19 mouse cellular contexts compared by ENCODE assay signal in genomic region chr4:83662301-83662700, GRCm38 (mm10).
DNase-seq lines count a peak whose midpoint lies in the region; TF ChIP-seq lines count a peak whose summit lies in the region.
"Had no signal": no experiment of that assay in that cellular context is flagged by ENCODE, and none has a peak within 500 bp of the region (broad histone marks: within the 10 kb centered on the region; RNA-seq: fewer than 3 reads in every experiment).

No protein-coding gene starts in this region.

- H3K27ac ChIP-seq in MEL (ENCODE audit: control insufficient read depth, low read depth, low read length), result peak overlapping the region; percentile 84

- DNase-seq in MEL (ENCODE audit: low read depth, low spot score), result peak; percentile 81
- peak; percentile 72 for DNase-seq in MEL-GATA-1-ER (ENCODE audit: extremely low read depth, low read depth)
- no peak for DNase-seq in kidney, adult 18-20 months
- DNase-seq in retina, postnatal 1 day, result no peak
- DNase-seq: adrenal gland, adult 2 months; adrenal gland, adult 8-10 months; adrenal gland, postnatal 10 days; adrenal gland, postnatal 14 days; adrenal gland, postnatal 25 days; adrenal gland, postnatal 36 days; B cell, adult 2 months; cerebellum, adult 11 months; cerebellum, adult 11-12 months; cerebellum, adult 18-20 months; cerebellum, adult 2 months; cerebellum, adult 8-10 months had no signal

- H3K4me1 ChIP-seq in MEL (ENCODE audit: control insufficient read depth in 1 of 2, insufficient read depth in 2 of 2, low read length in 2 of 2), result peaks cover 18 to 25% of the 10 kb centered on the region in 2 experiments

- no peaks in the 10 kb centered on the region for H3K27me3 ChIP-seq in MEL (ENCODE audit: control insufficient read depth in 1 of 2, insufficient read depth in 2 of 2, low read length in 2 of 2)
- H3K27me3 ChIP-seq: CH12.LX, Patski had no signal

- no peak for TF ChIP-seq POLR2A in MEL (IDR thresholded peaks at IDR 0.05; ENCODE audit: control insufficient read depth in 1 of 2, insufficient read depth in 1 of 2, low read depth in 1 of 2, low read length in 2 of 2, poor library complexity in 1 of 2)

- no peak for TF ChIP-seq CTCF in MEL (IDR thresholded peaks at IDR 0.05 in 2 of 3, conservative IDR thresholded peaks at IDR 0.05 in 1 of 3; ENCODE audit: control insufficient read depth in 1 of 3, insufficient read depth in 1 of 3, low read depth in 2 of 3, low read length in 3 of 3, poor library complexity in 1 of 3, severe bottlenecking in 1 of 3)

- H3K36me3 ChIP-seq in MEL (ENCODE audit: control insufficient read depth in 1 of 2, insufficient read depth in 2 of 2, low read length in 2 of 2), result peaks cover 0 to 29% of the 10 kb centered on the region in 2 experiments; a peak in 2 of 4 replicates
- H3K36me3 ChIP-seq: G1E had no signal

- no peaks in the 10 kb centered on the region for H3K79me2 ChIP-seq in MEL (ENCODE audit: control insufficient read depth, insufficient read depth, low read length, poor library complexity)

- peak overlapping the region; percentile 38 for H3K9ac ChIP-seq in MEL (ENCODE audit: control insufficient read depth, low read depth, low read length, poor library complexity, severe bottlenecking)

- H3K4me3 ChIP-seq in MEL (ENCODE audit: control insufficient read depth in 1 of 2, insufficient read depth in 1 of 2, low read depth in 2 of 2, low read length in 2 of 2), result peak overlapping the region in 1 of 2 experiments; percentile 27; a peak in 1 of 4 replicates

- H3K9me3 ChIP-seq in MEL (replicated peaks; ENCODE audit: insufficient read depth, low read length), result no peaks in the 10 kb centered on the region

- no peak for TF ChIP-seq RAD21 in MEL (IDR thresholded peaks at IDR 0.05; ENCODE audit: low read depth, low read length)

- TF ChIP-seq EP300 in MEL (IDR thresholded peaks at IDR 0.05; ENCODE audit: low read depth in 1 of 2, low read length in 2 of 2), result peak; percentile 91 to 95

TF ChIP-seq in MEL, 35 proteins besides CTCF, POLR2A, EP300 and RAD21:
- 0 out of 2 replicates have a peak, but pooled peaks have one; percentile 11 for TF ChIP-seq ELF1 (IDR thresholded peaks at IDR 0.05; ENCODE audit: low read depth, low read length)
- no peak for TF ChIP-seq NELFE (IDR thresholded peaks at IDR 0.05; ENCODE audit: low read depth, low read length)
- TF ChIP-seq MYB (IDR thresholded peaks at IDR 0.05; ENCODE audit: low read depth, low read length), result peak; percentile 85
- TF ChIP-seq USF2 (IDR thresholded peaks at IDR 0.05; ENCODE audit: borderline replicate concordance in 1 of 2, insufficient read depth in 1 of 2, low read depth in 1 of 2, low read length in 2 of 2), result no peak
- TF ChIP-seq SMC3 (IDR thresholded peaks at IDR 0.05; ENCODE audit: low read depth, low read length), result no peak
- TF ChIP-seq MYC (IDR thresholded peaks at IDR 0.05; ENCODE audit: low read depth, low read length), result peak; percentile 67; the same call in 1 of the 2 replicates
- TF ChIP-seq GATA1 (IDR thresholded peaks at IDR 0.05; ENCODE audit: low read depth, low read length), result peak; percentile 79
- no peak for TF ChIP-seq POLR2AphosphoS5 (IDR thresholded peaks at IDR 0.05; ENCODE audit: borderline replicate concordance, low read depth, low read length)
- peak; percentile 94 for TF ChIP-seq ZNF384 (IDR thresholded peaks at IDR 0.05; ENCODE audit: low read depth, low read length)
- TF ChIP-seq TAL1 (IDR thresholded peaks at IDR 0.05; ENCODE audit: low read length), result peak; percentile 67
- 0 out of 2 replicates have a peak, but pooled peaks have one; percentile 40 for TF ChIP-seq TBP (IDR thresholded peaks at IDR 0.05; ENCODE audit: low read depth, low read length)
- peak; percentile 79 for TF ChIP-seq ETS1 (IDR thresholded peaks at IDR 0.05; ENCODE audit: low read depth, low read length)
- peak; percentile 90; the same call in 1 of the 2 replicates for TF ChIP-seq MEF2A (IDR thresholded peaks at IDR 0.05; ENCODE audit: extremely low read depth, insufficient replicate concordance, low read depth, low read length, poor library complexity, severe bottlenecking)
- TF ChIP-seq KAT2A (conservative IDR thresholded peaks at IDR 0.05; ENCODE audit: low read depth, low read length), result no peak
- TF ChIP-seq BHLHE40 (IDR thresholded peaks at IDR 0.05; ENCODE audit: borderline replicate concordance, low read depth, low read length), result peak; percentile 33; the same call in 1 of the 2 replicates
- TF ChIP-seq TCF12 (IDR thresholded peaks at IDR 0.05; ENCODE audit: low read depth, low read length), result peak; percentile 85

Comparison
In these comparisons a context has a peak if more than half of its experiments do, and no peak if none do; other contexts are left out.
1. DNase-seq: peak in MEL (single experiment) and MEL-GATA-1-ER (single experiment); none in kidney, adult 18-20 months (single experiment) and retina, postnatal 1 day (single experiment).